Mouse (Mus musculus) spleen, embryonic (tissue): ENCODE data around the gene Grm3.

ENCODE experiments used
- CTCF ChIA-PET: fragments of 350-600 bp; sonication (Branson Sonifier 250); formaldehyde crosslinking; loops from one replicate; lab custom pipeline; 2022; lab: Charles Lee

Grm3 gene

DNA sequence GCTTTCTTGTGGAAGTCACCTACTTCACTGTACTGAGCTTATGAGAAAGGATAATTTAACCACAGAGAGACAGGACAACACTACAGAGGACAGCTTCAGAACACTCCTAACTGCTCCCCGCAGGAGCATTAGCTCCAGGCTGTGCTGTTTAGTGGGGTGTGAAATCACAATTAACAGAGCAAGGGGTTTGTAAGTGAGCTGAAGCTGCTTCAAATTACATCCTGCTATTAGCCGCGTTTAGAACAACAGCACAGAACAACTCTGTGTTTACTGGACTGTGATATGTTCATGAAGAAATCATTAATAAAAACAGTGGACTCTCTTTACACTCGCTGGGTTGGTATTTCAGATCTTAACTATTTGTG, 101.9 kb downstream of the Grm3 start:
- CTCF ChIA-PET, result no interaction called here

DNA sequence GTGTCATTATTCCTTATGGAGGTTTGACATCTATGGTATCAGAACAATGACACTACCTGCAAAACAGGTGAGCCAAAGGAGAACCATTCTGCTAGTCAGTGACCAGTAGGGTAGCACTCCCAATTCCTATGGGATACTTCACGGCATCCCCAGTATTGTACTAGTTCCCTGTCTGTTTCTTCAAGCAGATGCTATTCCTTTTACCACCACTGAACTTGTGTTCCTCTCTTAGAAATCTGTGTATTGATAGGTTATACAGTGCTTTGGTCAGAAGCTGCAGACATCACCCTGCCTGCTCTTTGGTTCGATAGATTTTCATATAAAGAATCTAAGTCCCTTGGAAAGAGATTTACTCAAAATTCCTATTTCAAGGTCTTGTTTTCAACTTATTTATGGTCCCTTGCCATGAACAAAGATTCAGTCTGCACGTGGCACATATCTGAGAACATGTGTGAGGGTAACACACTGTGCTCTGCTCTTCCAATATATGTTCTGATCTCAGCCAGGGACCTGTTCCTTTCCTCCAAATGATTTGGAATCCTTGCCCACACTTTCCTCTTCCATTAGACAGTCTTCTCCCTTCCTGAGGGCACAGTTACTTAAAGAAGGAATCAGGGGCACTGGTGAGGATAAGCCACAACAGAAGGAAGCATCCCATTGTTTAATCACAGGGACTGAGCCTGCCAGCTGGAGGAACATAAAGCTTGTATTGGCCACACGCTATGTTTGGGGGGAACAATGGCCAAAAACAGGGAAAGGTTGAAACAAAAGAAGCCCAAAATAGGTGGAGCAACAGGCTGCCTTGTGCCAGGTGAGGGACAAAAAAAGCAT, 102.5 kb downstream of the Grm3 start:
- CTCF ChIA-PET, result no interaction called here

DNA sequence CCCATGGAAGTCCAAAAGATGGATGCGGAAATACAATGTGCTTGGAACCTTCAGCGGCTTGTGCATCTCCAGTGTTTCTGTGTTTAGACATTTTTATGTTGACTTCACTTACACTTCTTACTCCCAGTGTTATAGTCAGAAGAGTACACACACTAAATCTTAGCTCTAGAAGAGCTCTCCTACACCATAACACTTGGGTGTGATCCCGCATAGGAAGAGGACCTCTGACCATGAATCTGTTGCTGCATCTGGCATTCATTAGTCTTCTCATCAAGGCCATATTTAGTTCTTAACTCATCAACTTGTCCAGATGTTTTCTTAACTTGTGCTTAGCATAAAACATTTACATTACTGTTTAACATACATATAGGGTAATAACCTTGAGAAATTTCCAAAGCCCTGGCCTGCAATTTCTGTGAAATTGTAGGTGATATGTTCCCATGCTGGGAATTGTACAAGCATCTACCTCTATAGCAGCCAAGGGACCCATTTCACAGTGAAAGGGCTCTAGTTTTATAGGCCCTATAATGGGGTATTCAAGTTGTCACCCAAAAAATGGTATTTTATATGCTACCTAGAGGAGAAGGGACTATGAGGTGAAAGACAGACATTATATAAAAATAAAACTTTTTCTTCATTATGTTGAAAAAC, 103.4 kb downstream of the Grm3 start:
- CTCF ChIA-PET, result no interaction called here

DNA sequence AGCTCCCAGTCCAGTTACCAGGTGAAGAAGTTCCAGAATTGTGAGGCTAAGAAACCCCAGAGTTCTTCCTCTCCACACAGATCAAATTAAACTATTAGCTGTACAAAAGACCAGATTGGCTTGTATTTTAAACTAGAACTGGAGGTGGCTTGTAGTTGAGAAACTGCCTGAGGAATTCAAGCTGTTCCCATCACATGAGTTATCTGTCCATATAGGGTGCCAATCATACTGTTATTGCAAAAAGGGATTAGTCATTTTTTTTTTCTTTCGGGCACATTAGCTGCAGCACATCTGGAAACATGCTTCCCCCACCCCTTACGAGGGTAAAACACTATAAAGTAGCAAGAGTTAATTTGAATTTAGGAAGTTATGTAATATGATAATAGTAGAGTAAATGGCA, 145.9 kb downstream of the Grm3 start:
- CTCF ChIA-PET, result no interaction called here

DNA sequence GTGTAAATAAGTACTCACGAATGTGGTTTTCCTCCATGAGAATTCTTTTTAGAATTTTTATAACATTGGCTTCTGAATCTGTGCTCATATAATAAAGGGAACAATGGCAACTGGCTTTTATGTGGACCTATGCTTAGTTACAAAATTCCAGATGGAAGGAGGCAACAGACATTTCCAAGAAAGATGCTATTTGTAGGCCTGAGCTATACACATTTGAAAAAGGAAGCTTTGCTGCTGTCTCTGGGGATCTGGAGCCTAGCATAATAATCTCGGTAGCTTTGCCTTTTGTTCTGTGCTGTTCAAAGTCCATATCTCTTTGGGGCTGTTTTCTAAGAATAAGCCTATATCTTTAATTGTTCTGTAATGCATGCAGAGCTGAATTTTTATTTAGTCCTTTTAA, 146.4 kb downstream of the Grm3 start:
- CTCF ChIA-PET, result no interaction called here

DNA sequence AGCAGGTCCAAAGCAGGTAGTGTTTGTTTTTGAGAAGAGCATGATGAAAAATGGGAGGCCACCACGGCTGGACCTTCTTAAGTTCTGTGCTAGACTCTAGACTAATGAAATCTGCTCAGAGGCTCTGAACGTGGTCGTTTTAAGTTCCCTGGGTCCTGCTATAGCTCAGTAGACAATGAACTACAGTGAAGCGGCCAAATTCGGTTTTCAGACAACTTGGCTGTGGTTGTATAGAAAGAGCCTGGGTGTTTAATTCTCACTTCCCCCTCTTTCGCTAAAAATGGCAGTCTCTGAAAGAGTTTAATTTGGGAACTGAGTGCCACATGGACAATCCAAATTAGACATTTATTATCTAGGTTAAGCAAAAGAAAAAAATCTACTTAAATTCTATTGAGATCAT, 154.0 kb downstream of the Grm3 start:
- CTCF ChIA-PET, result no interaction called here

DNA sequence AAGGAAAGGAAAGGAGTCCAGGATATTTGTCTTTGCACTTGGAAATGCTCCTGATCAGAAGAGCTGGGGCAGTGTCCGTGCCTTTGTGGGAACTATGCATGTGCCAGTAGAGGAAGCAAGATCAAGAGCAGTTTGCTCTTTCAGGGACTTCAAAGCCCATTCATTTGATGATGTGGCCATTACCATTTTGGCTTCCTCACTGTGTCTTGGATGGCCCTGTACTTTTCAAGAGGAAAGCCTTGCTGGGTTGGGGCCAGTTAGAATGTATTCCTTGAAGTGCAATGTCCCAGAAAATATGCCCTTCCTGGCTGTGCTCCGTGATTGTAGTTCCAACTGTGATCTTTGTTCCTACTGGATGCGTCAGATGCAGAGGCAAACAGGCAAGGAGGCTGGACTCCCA, 167.3 kb downstream of the Grm3 start:
- CTCF ChIA-PET, result no interaction called here

DNA sequence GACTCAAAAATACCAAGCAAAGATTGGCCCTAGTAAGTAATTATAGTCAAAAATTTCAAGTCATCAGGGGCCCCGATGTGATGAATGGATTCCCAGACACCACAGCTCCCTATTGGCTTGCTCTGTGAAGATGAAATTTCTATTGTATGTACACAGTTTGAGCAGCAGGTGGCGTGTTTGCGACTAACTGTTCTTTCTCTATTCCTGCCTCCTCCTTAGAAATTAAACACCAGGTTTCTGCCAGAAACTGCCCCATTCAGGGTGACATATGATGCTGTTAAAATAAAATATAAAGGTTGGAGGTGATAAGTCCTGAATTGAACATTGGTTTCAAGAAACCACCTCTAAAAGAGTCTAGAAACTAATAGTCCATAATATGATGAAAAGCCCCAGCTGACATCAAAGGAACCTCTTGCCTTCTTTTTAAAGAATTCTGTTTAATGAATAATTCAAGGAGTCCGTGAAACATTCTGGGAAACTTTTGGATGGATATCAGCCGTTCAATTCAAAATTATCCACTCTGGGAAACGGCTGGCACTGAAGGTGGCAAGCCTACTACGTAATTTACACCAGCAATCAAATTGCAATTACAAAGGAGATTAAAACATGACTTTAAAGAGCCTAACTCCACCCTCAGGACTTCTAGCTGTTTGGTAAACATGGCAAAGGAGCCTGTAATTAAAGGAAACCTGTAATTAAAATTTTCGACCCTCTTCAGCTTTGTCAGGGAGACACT, 184.0 kb downstream of the Grm3 start:
- CTCF ChIA-PET, result no interaction called here

DNA sequence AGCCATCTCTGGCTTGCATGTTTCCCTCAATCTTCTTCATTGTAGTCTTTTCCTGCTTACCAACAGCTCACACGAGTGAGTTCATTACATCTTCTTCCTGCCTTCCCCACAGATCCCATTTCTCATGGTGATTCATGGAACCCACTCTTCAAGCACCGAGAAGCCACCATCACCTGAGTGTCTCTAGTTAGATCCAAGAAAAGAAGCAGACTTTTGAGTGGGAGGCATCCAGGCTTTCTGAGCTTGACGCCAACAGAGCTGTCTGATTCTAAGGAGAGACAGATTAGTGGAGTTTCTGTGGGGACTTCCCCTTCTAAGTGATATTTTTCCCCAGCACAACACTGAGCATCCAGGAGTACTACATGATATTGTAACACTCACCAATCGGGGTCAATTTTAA, 199.5 kb downstream of the Grm3 start:
- CTCF ChIA-PET, result no interaction called here

DNA sequence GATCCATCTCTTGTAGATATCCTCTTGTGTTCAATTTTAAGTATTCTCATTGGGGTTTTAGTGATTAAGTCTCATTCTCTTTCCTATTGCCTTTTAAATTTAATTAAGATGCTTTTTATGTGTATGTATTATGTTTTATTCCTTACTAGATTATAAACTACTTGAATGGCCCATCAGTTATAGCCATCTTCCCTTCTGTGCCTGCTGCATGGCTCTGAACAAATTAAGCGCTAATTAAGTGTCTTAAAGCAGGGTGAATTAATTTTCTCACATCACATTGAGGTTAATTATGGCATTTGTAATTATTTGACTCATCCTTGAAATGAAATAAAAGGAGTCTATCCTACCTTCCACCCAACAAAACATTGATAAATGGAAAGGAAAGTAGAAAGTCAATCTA, 213.9 kb downstream of the Grm3 start:
- CTCF ChIA-PET, result no interaction called here

DNA sequence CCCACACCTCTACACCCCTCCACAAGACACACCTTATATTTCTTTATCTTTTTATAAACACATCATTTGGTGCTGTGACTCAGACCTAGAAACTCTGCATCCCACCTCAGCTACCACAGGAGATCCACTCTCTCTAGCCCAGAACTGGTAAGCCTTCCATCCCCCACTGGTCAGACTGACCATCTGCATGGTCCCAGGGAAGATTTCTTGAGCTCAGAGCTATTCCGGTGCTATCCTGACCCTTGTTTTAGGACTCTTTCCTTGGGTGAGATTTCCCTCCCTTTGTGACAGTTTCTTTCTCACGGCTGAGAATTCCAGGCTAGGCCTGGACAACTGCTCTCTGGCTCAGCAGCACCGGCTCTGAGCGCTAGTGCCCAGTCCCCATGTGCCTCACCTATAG, 227.7 kb downstream of the Grm3 start:
- CTCF ChIA-PET, result no interaction called here

DNA sequence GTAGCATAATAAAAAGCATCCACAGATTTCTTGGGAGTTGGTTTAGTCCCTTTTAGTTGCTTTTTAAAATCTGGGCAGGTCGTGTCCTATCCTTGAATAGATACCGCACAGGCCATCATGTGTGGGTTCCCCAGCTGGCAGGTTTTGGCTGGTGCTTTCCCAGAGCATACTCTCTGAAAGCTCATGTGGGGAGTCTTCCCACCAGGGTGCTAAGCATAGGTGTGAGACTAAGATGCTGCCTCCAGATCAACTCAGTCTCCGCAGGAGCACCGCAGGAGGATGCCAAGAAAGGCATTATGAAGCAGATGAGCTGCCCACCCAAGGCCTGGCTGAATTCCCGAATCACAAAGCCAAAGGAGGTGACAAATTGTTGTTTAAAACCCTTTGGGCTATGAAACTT, 229.5 kb downstream of the Grm3 start:
- CTCF ChIA-PET, result no interaction called here

DNA sequence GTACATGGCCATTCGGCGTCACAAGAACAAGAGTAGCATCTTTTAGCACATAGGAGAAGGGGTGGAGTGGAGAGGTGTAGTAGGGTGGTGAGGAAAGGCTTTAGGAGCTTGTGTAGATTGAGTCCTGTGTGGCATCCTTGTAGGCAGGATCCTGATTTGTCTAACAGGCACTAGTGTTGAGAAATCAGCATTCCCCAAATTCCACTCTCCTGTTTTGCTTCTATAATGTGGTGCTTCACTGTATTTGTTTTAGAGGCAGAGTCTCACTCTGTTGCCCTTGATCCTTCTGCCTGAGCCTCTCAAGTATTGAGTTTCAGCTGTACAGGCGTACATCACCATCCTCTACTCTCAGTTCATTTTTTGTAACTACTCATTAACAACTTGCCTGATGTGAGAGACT, 247.4 kb downstream of the Grm3 start:
- CTCF ChIA-PET, result no interaction called here

DNA sequence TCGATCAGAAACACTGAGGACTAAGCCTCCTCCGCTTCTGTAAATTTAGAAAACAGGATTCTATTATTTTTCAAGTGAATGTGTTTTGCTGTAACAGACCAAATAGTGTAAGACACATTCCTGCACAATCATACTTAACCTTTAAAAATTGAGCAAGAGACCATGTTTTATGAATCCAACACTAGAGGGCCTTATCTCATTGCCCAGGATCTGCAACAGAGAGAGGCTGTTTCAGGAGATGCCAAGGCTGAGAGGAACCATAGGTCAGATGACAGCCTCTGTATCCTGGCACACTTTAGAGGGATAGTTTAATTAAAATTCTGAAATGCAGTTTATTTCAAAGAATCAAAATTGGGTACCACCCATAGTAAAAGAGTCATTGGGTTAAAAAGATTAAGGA, 271.7 kb downstream of the Grm3 start:
- CTCF ChIA-PET, result no interaction called here

DNA sequence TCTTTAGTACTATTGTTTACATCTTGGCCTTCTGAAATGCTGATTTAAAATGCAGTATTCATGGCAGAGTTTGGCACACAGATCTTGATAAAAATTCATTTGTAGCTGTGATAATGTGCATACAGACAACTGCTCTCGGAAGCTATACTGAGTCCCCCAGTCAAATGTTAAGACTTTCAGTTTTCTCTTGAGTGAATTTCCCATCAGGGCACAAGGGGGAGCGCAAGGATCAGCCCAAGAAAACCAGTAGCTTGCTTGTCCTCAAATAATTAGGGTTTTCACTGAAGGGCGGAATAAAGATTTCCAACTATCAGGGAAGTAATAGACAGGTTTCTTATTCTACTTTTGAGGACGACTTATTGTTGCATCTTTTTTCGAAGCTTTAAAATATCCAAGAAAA, 275.4 kb downstream of the Grm3 start:
- CTCF ChIA-PET, result no interaction called here

DNA sequence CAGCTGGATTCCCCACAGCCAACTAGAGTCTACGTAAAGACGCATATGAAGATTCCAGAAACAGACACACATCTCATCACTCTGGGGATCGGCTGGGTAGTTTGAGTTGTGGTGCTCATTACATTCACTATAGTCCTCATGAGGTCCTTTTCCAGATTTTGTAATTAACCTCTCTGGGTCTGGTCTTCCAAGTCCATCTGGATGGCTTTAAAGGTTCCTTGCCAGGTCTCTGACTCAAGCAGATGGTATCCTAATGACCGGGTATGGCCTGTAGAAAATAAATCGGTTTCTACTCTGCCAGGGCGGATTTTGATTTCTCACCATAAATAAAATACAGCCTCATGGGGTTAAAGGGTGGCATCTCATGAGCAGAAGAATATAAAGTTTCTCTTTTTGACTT, 276.0 kb downstream of the Grm3 start:
- CTCF ChIA-PET, result no interaction called here

DNA sequence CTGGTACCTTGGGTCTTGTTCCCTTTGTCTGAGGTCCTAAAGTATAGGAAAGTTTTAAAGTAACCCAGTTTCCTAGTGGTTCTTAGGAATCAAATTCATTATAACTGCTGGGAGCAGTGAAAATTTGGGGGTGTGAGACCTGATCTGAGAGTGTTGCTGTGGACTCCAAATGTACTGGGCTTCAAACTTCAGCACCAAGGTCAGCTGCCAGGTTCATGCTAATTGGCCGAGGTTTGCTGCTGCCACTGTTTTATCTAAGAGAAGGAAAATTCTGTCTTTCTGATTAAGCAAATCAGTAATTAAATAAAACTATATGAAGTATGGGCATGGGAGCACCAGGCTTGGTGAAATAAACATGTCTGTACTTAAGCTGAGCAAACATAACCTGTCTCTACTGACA, 278.8 kb downstream of the Grm3 start:
- CTCF ChIA-PET, result no interaction called here
